Mouse (Mus musculus) midbrain, embryonic 15.5 days (tissue): ENCODE results near the gene Galnt9. TPM values are rescaled to one million over a fixed set of nuclear protein-coding genes. Genes with fewer than 3 reads are reported as not detected.

Experiments
- ATAC-seq: fragments of 200-750 bp; cut with Nextera tagmentation; replicated peaks from 2 replicates; pipeline ENCODE4 v1.8.0; 2017; ENCODE audit warnings: moderate TSS enrichment
- H3K27ac ChIP-seq: fragments of 300-500 bp; sonication (generic); 2 replicates; pipeline ENCODE4 v1.5.1; 2015; ENCODE audit warnings: mild to moderate bottlenecking, inconsistent platforms
- H3K27me3 ChIP-seq: fragments of 300-500 bp; sonication (generic); replicated peaks from 2 replicates; pipeline ENCODE4 v1.6.1; 2015; ENCODE audit warnings: inconsistent platforms
- H3K36me3 ChIP-seq: fragments of 300-500 bp; sonication (generic); replicated peaks from 2 replicates; pipeline ENCODE4 v1.6.1; 2015; ENCODE audit warnings: inconsistent platforms
- H3K4me1 ChIP-seq: fragments of 300-500 bp; sonication (generic); 2 replicates; pipeline ENCODE4 v1.6.1; 2015; ENCODE audit warnings: inconsistent platforms
- H3K4me2 ChIP-seq: fragments of 300-500 bp; sonication (generic); 2 replicates; pipeline ENCODE4 v1.6.1; 2015; ENCODE audit warnings: inconsistent platforms, mild to moderate bottlenecking, moderate library complexity
- H3K4me3 ChIP-seq: fragments of 300-500 bp; sonication (generic); 2 replicates; pipeline ENCODE4 v1.5.1; 2015; ENCODE audit warnings: mild to moderate bottlenecking, inconsistent platforms
- H3K9ac ChIP-seq: fragments of 300-500 bp; sonication (generic); 2 replicates; pipeline ENCODE4 v1.6.1; 2015; ENCODE audit warnings: mild to moderate bottlenecking, inconsistent platforms
- H3K9me3 ChIP-seq: fragments of 300-500 bp; sonication (generic); 2 replicates; pipeline ENCODE4 v1.6.1; 2016; ENCODE audit warnings: inconsistent platforms
- WGBS: fragments of 180-500 bp; shearing (Covaris S2); methylation state at CpG from one replicate; pipeline ENCODE4 v1.1.7; 2015; ENCODE audit warnings: mixed read lengths; 5-methylcytosine and 5-hydroxymethylcytosine counted together
- polyA plus RNA-seq: library from polyadenylated mRNA; unstranded; fragments of >200 nt; fragmentation: Nextera tagmentation; extraction: Ambion mirVana; gene quantifications from 2 replicates; pipeline ENCODE4 v1.2.1, GENCODE M21; 2015

Gene Galnt9
- polyA plus RNA-seq, 1 experiment from 2014 or later, result 26.8 TPM

- no peaks in the 10 kb centered on the region for H3K9me3 ChIP-seq
- H3K27ac ChIP-seq, result no peak overlapping the region; the same call in 1 of the 2 replicates
- no peak overlapping the region for H3K4me2 ChIP-seq
- H3K9ac ChIP-seq, result no peak overlapping the region
- 71% methylated on average over 5 of the region's 5 CpGs for WGBS
- H3K4me1 ChIP-seq, result peaks cover 7% of the 10 kb centered on the region; the same call in 1 of the 2 replicates
- H3K4me3 ChIP-seq, result no peak overlapping the region
- ATAC-seq, result no peak
- H3K27me3 ChIP-seq, result no peaks in the 10 kb centered on the region
- H3K36me3 ChIP-seq, result no peaks in the 10 kb centered on the region
Observed at GRCm38 (mm10) chr5:110611435-110612158, 67.4 kb downstream of the Galnt9 start.

- Histone ChIP-seq H3K4me2 (no peak overlapping the region), H3K27me3 (no peaks in the 10 kb centered on the region), H3K9me3 (no peaks in the 10 kb centered on the region), H3K4me3 (no peak overlapping the region), H3K9ac (no peak overlapping the region), H3K36me3 (0 out of 2 replicates have a peak, but pooled peaks cover 5% of the 10 kb centered on the region), H3K27ac (no peak overlapping the region), H3K4me1 (no peaks in the 10 kb centered on the region)
- ATAC-seq, result no peak
- WGBS, result 90% methylated on average over 6 of the region's 6 CpGs
Observed at GRCm38 (mm10) chr5:110619226-110619625, 75.1 kb downstream of the Galnt9 start.

GRCm38 (mm10) chr5:110624319-110624718, 80.2 kb downstream of the Galnt9 start:
- no peak for ATAC-seq
- WGBS, result 79% methylated on average over 2 of the region's 2 CpGs
- Histone ChIP-seq H3K9ac (no peak overlapping the region), H3K4me1 (no peaks in the 10 kb centered on the region), H3K27ac (no peak overlapping the region), H3K9me3 (no peaks in the 10 kb centered on the region), H3K4me3 (no peak overlapping the region), H3K4me2 (no peak overlapping the region), H3K36me3 (0 out of 2 replicates have a peak, but pooled peaks cover 3% of the 10 kb centered on the region), H3K27me3 (no peaks in the 10 kb centered on the region)

DNA sequence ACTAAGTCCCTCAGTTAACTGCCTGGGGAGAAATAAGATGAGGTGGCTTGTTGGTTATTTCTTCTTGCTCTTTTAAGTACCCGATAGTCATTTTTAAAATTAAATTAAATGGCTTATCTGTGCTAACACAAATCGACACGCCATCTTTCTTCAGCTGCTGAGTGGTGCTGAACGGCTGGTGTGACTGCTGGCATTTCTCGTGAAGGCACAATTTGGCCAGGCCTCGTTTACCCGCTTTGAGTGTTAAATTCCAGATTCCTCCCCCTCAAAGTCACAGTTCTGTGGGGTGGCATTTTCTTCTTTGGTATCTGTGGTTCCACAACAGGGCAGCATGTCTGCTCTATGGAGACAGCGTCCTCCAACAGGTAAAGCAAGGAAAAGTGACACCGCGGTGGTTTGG, 83.2 kb downstream of the Galnt9 start:
- Histone ChIP-seq H3K27me3 (no peaks in the 10 kb centered on the region), H3K27ac (no peak overlapping the region), H3K36me3 (no peaks in the 10 kb centered on the region), H3K4me1 (no peaks in the 10 kb centered on the region), H3K4me3 (no peak overlapping the region), H3K9me3 (no peaks in the 10 kb centered on the region), H3K4me2 (no peak overlapping the region), H3K9ac (no peak overlapping the region)
- ATAC-seq, result no peak
- WGBS, result 77% methylated on average over 10 of the region's 10 CpGs

DNA sequence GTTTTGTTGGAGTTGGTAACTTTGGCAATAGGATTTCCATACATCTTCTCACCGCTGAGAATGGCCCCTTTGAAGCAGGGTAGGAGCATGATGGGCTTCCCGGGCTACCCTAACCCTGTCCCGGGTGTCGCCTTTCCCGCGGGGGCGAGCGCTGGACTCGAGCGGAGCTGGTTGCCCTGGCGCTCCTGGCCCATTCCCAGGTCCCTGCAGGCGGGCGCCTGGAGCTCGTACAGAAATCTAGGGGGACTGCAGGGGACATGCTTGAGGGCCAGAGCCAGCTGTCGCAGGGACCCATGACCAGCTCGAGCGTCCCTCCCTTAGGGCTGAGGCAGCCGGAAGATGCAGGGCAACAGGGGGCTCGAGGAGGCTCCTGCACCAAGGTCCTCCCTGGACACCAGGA, 84.0 kb downstream of the Galnt9 start:
- Histone ChIP-seq H3K4me2 (no peak overlapping the region), H3K9me3 (no peaks in the 10 kb centered on the region), H3K27me3 (no peaks in the 10 kb centered on the region), H3K27ac (no peak overlapping the region), H3K36me3 (no peaks in the 10 kb centered on the region), H3K9ac (no peak overlapping the region), H3K4me1 (no peaks in the 10 kb centered on the region), H3K4me3 (no peak overlapping the region)
- ATAC-seq, result no peak
- WGBS, result 19% methylated on average over 19 of the region's 19 CpGs

DNA sequence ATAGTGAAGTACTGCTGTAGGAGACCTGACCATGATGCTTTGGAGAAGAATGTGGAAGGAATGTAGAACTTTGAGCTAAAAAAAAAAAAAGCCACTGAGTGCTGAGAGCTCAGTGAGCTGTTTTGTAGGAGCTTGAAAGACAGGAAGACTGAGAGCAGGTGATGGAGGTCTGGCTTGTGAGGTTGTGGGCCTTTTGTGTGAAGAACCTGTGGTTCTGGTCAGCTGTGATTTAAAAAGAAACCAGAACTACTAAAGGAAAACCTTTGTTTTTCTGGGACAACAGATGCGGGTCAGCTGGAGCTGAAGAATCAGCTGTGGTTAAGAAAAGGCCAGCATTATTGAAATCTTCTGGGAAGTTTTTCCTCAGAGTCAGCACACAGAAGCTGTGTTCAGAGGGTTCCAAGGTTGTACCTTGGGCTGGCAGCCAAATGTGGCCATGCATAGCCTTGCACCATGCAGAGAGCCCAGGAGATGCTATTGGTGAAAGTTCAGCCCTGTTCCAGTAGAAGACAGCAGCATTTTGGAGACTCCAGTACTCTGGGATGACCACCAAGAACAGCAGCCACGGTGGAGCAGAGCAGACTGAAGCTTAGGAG, 85.5 kb downstream of the Galnt9 start:
- Histone ChIP-seq H3K9me3 (no peaks in the 10 kb centered on the region), H3K4me1 (no peaks in the 10 kb centered on the region), H3K27ac (no peak overlapping the region), H3K4me2 (no peak overlapping the region), H3K4me3 (no peak overlapping the region), H3K9ac (no peak overlapping the region), H3K27me3 (no peaks in the 10 kb centered on the region), H3K36me3 (no peaks in the 10 kb centered on the region)
- no peak for ATAC-seq
- 71% methylated on average over 2 of the region's 2 CpGs for WGBS

DNA sequence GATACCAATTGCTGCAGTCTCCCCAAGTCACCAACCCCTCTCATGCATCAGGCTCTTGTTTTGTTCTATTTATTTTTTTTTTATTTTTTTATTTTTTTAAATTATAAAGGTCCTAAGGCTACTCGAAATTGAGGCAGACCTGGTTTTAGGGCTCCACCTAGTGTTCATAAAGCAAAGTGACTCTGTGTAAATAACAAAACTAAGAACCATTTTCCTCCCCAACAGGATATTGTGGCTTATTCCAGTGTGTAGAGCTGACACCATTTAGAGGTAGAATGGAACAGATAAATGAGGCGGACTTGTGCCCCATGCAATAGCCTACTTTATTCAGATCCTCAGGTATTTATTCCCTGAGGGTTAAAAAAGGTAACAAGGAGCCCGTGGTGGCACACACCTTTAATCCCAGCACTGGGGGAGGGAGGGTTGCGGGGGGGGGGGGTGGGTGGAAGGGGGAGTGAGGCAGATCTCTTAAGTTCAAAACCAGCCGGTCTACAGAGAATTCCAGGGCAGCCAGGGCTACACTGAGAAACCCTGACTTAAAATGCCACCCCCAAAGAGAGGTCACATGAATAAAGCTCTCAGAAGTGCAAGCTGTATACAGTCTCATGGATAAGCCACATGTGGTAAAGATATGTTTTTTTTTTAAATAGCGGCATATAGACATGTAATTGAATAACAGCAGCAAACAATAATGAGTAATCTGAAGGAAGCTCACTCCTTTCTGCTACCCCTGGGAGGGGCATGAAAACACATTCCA, 92.0 kb downstream of the Galnt9 start:
- Histone ChIP-seq H3K9me3 (no peaks in the 10 kb centered on the region), H3K4me1 (no peaks in the 10 kb centered on the region), H3K27ac (no peak overlapping the region), H3K4me3 (no peak overlapping the region), H3K9ac (no peak overlapping the region), H3K27me3 (no peaks in the 10 kb centered on the region), H3K4me2 (no peak overlapping the region), H3K36me3 (no peaks in the 10 kb centered on the region)
- peak; percentile 75 for ATAC-seq
- 37% methylated on average over 6 of the region's 6 CpGs for WGBS

DNA sequence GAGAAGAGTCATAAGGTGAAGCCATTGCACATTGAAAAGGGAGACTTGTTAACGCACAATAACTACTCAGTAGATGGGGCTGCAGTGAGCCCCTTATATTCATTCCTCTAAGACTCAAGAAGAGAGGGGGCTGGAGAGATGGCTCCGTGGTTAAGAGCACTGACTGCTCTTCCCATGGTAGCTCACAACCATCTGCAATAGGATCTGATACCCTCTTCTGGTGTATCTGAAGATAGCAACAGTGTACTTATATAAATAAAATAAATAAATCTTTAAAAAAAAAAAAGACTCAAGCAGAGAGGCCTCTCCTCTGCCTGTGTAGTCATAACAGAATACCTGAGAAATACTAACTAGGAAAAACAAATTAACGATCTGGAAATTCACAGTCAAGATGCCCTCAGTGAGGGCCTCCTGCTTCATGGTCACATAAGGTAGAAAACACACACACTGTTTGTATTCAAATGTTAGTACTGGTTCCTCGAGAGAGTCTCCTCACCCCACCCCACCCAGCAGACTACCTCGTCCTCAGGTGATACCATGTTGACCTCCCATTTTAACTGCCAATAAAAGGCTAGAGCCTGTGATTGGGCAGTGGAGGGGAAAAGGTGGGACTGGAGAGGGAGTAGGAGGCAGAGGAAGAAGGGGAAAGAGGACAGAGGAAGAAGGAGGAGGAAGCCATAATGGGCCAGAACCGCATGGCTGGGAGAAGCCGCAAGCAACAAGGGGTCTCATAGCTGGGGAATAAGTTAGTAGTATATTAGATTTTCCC, 94.3 kb downstream of the Galnt9 start:
- no peaks in the 10 kb centered on the region for H3K4me1 ChIP-seq
- 75% methylated on average over 7 of the region's 7 CpGs for WGBS
- H3K9me3 ChIP-seq, result no peaks in the 10 kb centered on the region
- no peak overlapping the region for H3K4me2 ChIP-seq
- no peaks in the 10 kb centered on the region for H3K27me3 ChIP-seq
- H3K27ac ChIP-seq, result no peak overlapping the region
- no peak for ATAC-seq
- H3K9ac ChIP-seq, result no peak overlapping the region
- H3K36me3 ChIP-seq, result no peaks in the 10 kb centered on the region
- no peak overlapping the region for H3K4me3 ChIP-seq

DNA sequence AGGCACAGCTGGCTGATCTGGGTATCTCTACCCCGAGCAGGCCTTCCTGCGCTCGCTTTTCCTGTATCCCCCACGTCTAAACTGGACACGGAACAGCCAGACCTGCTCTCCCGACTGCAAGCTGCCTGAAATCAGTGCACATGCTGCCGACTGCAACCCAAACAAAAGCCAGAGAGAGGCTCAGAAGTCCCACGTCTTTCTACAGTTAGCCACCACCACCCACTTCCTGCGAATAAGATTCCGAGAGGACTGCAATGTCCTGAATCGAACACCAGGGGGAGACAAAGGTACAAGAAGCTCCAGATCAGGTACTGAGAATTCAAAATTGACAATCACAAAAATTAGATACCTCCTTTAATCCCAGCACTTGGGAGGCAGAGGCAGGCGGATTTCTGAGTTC, 95.3 kb downstream of the Galnt9 start:
- H3K4me2 ChIP-seq, result no peak overlapping the region
- no peak overlapping the region for H3K9ac ChIP-seq
- H3K27me3 ChIP-seq, result no peaks in the 10 kb centered on the region
- no peaks in the 10 kb centered on the region for H3K4me1 ChIP-seq
- H3K9me3 ChIP-seq, result no peaks in the 10 kb centered on the region
- ATAC-seq, result no peak
- WGBS, result 23% methylated on average over 12 of the region's 12 CpGs
- H3K27ac ChIP-seq, result no peak overlapping the region
- no peak overlapping the region for H3K4me3 ChIP-seq
- no peaks in the 10 kb centered on the region for H3K36me3 ChIP-seq

DNA sequence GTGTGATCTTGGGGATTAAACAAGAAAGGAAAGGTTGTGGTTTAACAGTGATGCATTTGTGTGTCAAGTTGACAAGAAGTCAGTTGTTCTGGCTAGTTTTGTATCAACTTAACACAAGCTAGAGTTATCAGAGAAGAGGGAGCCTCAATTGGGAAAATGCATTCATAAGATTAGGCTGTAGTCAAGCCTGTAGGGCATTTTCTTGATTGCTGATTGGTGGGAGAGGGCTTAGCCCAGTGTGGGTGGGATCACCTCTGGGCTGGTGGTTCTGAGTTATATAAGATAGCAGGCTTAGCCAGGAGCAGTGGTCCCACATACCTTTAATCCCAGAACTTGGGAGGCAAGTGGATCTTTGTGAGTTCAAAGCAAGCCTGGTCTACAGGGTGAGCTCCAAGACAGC, 102.2 kb downstream of the Galnt9 start:
- H3K27ac ChIP-seq, result no peak overlapping the region
- H3K36me3 ChIP-seq, result peaks cover 39% of the 10 kb centered on the region
- H3K4me3 ChIP-seq, result no peak overlapping the region
- no peak overlapping the region for H3K4me2 ChIP-seq
- H3K9ac ChIP-seq, result no peak overlapping the region
- H3K27me3 ChIP-seq, result no peaks in the 10 kb centered on the region
- no peak for ATAC-seq
- no peaks in the 10 kb centered on the region for H3K4me1 ChIP-seq
- no peaks in the 10 kb centered on the region for H3K9me3 ChIP-seq

GRCm38 (mm10) chr5:110652719-110653648, 108.8 kb downstream of the Galnt9 start, which contains the start of the genes Noc4l and Ddx51:
TSS of gene Noc4l (minus strand) at chr5:110653417.
TSS of gene Ddx51 (plus strand) at chr5:110653451.
- peak within 1 kb of the TSS; percentile 85 for H3K4me2 ChIP-seq
- peak within 1 kb of the TSS; percentile 70 for H3K27ac ChIP-seq
- H3K9ac ChIP-seq, result peak within 1 kb of the TSS; percentile 88
- WGBS, result under 1% methylated on average over 91 of the region's 91 CpGs
- no peaks in the 10 kb centered on the region for H3K9me3 ChIP-seq
- peaks cover 24% of the 10 kb centered on the region for H3K4me1 ChIP-seq
- peak; percentile 85 for ATAC-seq
- H3K36me3 ChIP-seq, result peaks cover 60% of the 10 kb centered on the region
- H3K27me3 ChIP-seq, result no peaks in the 10 kb centered on the region
- H3K4me3 ChIP-seq, result peak within 1 kb of the TSS; percentile 99
